In the genomic region with DNA sequence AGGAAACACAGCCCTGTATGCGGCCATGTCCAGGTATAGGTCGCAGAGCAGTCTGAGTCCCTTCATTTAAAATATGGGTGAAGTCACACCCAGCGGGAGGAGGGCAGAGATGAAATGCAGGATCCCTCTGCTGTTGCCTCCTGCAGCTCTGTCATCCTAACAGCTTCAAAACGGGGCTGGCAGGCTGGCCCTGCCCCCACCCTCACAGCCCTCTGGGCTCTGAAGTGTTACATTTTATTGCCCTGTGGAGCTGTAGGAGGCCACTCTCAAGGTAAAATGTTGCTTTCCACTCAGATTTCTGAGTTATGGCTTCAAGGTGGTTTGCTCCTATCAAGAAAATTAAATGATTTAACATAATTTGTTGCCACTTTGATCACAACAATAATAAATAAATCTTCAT, we compare ENCODE assay signal across 21 mouse cellular contexts. TPM values are rescaled to one million over a fixed set of nuclear protein-coding genes. Genes with fewer than 3 reads are reported as not detected.
DNase-seq lines count a peak whose midpoint lies in the region; ATAC-seq lines count a peak whose summit lies in the region.
"Had no signal": no experiment of that assay in that cellular context is flagged by ENCODE, and none has a peak within 500 bp of the region (broad histone marks: within the 10 kb centered on the region; RNA-seq: fewer than 3 reads in every experiment).

No protein-coding gene starts in this region.

- WGBS in kidney, embryonic 14.5 days = 4% methylated on average over 4 of the region's 4 CpGs
- WGBS in neural tube, embryonic 11.5 days = 10% methylated on average over 4 of the region's 4 CpGs
- 3% methylated on average over 4 of the region's 4 CpGs for WGBS in limb, embryonic 12.5 days
- 22% methylated on average over 4 of the region's 4 CpGs for WGBS in hindbrain, embryonic 12.5 days

- no peak for DNase-seq in kidney, postnatal 10 days
- DNase-seq in neural tube, embryonic 11.5 days (ENCODE audit: low spot score) = peak; percentile 35
- DNase-seq in neural tube, embryonic 10.5 days (ENCODE audit: extremely low spot score, low spot score) = no peak
- no peak for DNase-seq in spleen, postnatal 14 days (ENCODE audit: low spot score in 2 of 2)
- DNase-seq: cerebellum, adult 11 months; cerebellum, adult 9-11 months; gastrocnemius, postnatal 36 days; heart, adult 2 months; heart, postnatal 14 days; kidney, adult 11 months; kidney, postnatal 36 days; lung, postnatal 4 days; right cerebral cortex, adult 18-20 months had no signal

- H3K36me3 ChIP-seq in kidney, embryonic 14.5 days (ENCODE audit: control insufficient read depth, insufficient read depth, low read length) = no peaks in the 10 kb centered on the region
- H3K36me3 ChIP-seq in neural tube, embryonic 11.5 days (ENCODE audit: control insufficient read depth, insufficient read depth, low read length) = no peaks in the 10 kb centered on the region
- no peaks in the 10 kb centered on the region for H3K36me3 ChIP-seq in limb, embryonic 12.5 days
- no peaks in the 10 kb centered on the region for H3K36me3 ChIP-seq in hindbrain, embryonic 12.5 days
- H3K36me3 ChIP-seq: embryonic facial prominence, embryonic 13.5 days; forebrain, embryonic 12.5 days; heart, embryonic 13.5 days; midbrain, embryonic 12.5 days had no signal

- ATAC-seq in kidney, embryonic 14.5 days (ENCODE audit: low FRiP score, low TSS enrichment) = peak; percentile 64; the same call in 1 of the 2 replicates
- no peak for ATAC-seq in neural tube, embryonic 11.5 days (ENCODE audit: insufficient read depth, low FRiP score, low TSS enrichment)
- peak; percentile 50; the same call in 1 of the 2 replicates for ATAC-seq in limb, embryonic 12.5 days (ENCODE audit: insufficient number of reproducible peaks, insufficient read depth, low FRiP score, low TSS enrichment, low read depth)
- ATAC-seq in hindbrain, embryonic 12.5 days (ENCODE audit: low FRiP score) = no peak

- H3K4me3 ChIP-seq in kidney, embryonic 14.5 days (ENCODE audit: low read length) = no peak overlapping the region
- H3K4me3 ChIP-seq in neural tube, embryonic 11.5 days (ENCODE audit: low read depth, low read length) = no peak overlapping the region
- no peak overlapping the region for H3K4me3 ChIP-seq in limb, embryonic 12.5 days (replicated peaks)
- no peak overlapping the region for H3K4me3 ChIP-seq in hindbrain, embryonic 12.5 days
- H3K4me3 ChIP-seq: embryonic facial prominence, embryonic 13.5 days; erythroblast, embryonic 14.5 days; forebrain, embryonic 12.5 days; heart, adult 2 months; heart, embryonic 13.5 days; midbrain, embryonic 12.5 days had no signal

- peaks cover 14% of the 10 kb centered on the region for H3K4me1 ChIP-seq in kidney, embryonic 14.5 days (ENCODE audit: control insufficient read depth, insufficient read depth, low read length)
- peaks cover 4% of the 10 kb centered on the region; the same call in 1 of the 2 replicates for H3K4me1 ChIP-seq in neural tube, embryonic 11.5 days (ENCODE audit: control insufficient read depth, insufficient read depth, low read length)
- peaks cover 72% of the 10 kb centered on the region for H3K4me1 ChIP-seq in limb, embryonic 12.5 days (replicated peaks)
- H3K4me1 ChIP-seq in hindbrain, embryonic 12.5 days = peaks cover 11% of the 10 kb centered on the region

- no peak overlapping the region for H3K4me2 ChIP-seq in kidney, embryonic 14.5 days (replicated peaks; ENCODE audit: low read depth, low read length)
- H3K4me2 ChIP-seq in neural tube, embryonic 11.5 days (ENCODE audit: low read depth) = no peak overlapping the region
- H3K4me2 ChIP-seq in limb, embryonic 12.5 days = peak overlapping the region; percentile 40
- H3K4me2 ChIP-seq in hindbrain, embryonic 12.5 days (replicated peaks) = no peak overlapping the region
- H3K4me2 ChIP-seq: embryonic facial prominence, embryonic 13.5 days; forebrain, embryonic 12.5 days; heart, embryonic 13.5 days; midbrain, embryonic 12.5 days had no signal

- no peaks in the 10 kb centered on the region for H3K27me3 ChIP-seq in kidney, embryonic 14.5 days (ENCODE audit: control insufficient read depth, insufficient read depth, low read length)
- H3K27me3 ChIP-seq in neural tube, embryonic 11.5 days (ENCODE audit: control insufficient read depth, insufficient read depth, low read length) = no peaks in the 10 kb centered on the region
- no peaks in the 10 kb centered on the region for H3K27me3 ChIP-seq in limb, embryonic 12.5 days
- peaks cover 20% of the 10 kb centered on the region for H3K27me3 ChIP-seq in hindbrain, embryonic 12.5 days
- H3K27me3 ChIP-seq: embryonic facial prominence, embryonic 13.5 days; heart, embryonic 13.5 days had no signal

- no peak overlapping the region for H3K9ac ChIP-seq in kidney, embryonic 14.5 days (ENCODE audit: low read depth, low read length)
- no peak overlapping the region for H3K9ac ChIP-seq in neural tube, embryonic 11.5 days (ENCODE audit: low read length)
- no peak overlapping the region for H3K9ac ChIP-seq in limb, embryonic 12.5 days (replicated peaks)
- H3K9ac ChIP-seq in hindbrain, embryonic 12.5 days = no peak overlapping the region
- H3K9ac ChIP-seq: embryonic facial prominence, embryonic 13.5 days; forebrain, embryonic 12.5 days; heart, embryonic 13.5 days; midbrain, embryonic 12.5 days had no signal

- H3K9me3 ChIP-seq in kidney, embryonic 14.5 days (ENCODE audit: control insufficient read depth, low read length) = no peaks in the 10 kb centered on the region
- no peaks in the 10 kb centered on the region for H3K9me3 ChIP-seq in neural tube, embryonic 11.5 days (ENCODE audit: control insufficient read depth, low read length)
- H3K9me3 ChIP-seq in limb, embryonic 12.5 days = no peaks in the 10 kb centered on the region
- H3K9me3 ChIP-seq in hindbrain, embryonic 12.5 days (replicated peaks) = no peaks in the 10 kb centered on the region
- H3K9me3 ChIP-seq: embryonic facial prominence, embryonic 13.5 days; forebrain, embryonic 12.5 days; heart, embryonic 13.5 days; midbrain, embryonic 12.5 days had no signal

- H3K27ac ChIP-seq in kidney, embryonic 14.5 days (ENCODE audit: low read depth, low read length) = no peak overlapping the region
- no peak overlapping the region for H3K27ac ChIP-seq in neural tube, embryonic 11.5 days (ENCODE audit: low read depth, low read length)
- H3K27ac ChIP-seq in limb, embryonic 12.5 days = peak overlapping the region; percentile 84
- no peak overlapping the region for H3K27ac ChIP-seq in hindbrain, embryonic 12.5 days
- H3K27ac ChIP-seq: embryonic facial prominence, embryonic 13.5 days; forebrain, embryonic 12.5 days; heart, adult 2 months; heart, embryonic 13.5 days; midbrain, embryonic 12.5 days had no signal

RNA-seq across cellular contexts. Expression of gene Wnt5a, which starts 34.9 kb away (rescaled TPM):
- polyA plus RNA-seq in kidney, embryonic 14.5 days (2014; fragmentation: Nextera tagmentation; extraction: Ambion mirVana) = 13.1 and 21.0 TPM in 2 replicates
- 12.6 and 13.8 TPM in 2 replicates for polyA plus RNA-seq in neural tube, embryonic 11.5 days (2014; fragmentation: Nextera tagmentation; extraction: Ambion mirVana)
- 189 and 199 TPM in 2 replicates for polyA plus RNA-seq in limb, embryonic 12.5 days (2016; fragmentation: Nextera tagmentation; extraction: Ambion mirVana)
- 55.4 and 72.7 TPM in 2 replicates for polyA plus RNA-seq in hindbrain, embryonic 12.5 days (2016; fragmentation: Nextera tagmentation; extraction: Ambion mirVana)
- polyA plus RNA-seq: erythroblast, embryonic 14.5 days had no signal

Comparison
In these comparisons a context has a peak if more than half of its experiments do, and no peak if none do; other contexts are left out.
1. ATAC-seq: peak in kidney, embryonic 14.5 days (single experiment) and limb, embryonic 12.5 days (single experiment); none in neural tube, embryonic 11.5 days (single experiment) and hindbrain, embryonic 12.5 days (single experiment).